Mouse (Mus musculus): ENCODE results near the gene Acss1. TPM values are rescaled to one million over a fixed set of nuclear protein-coding genes. Genes with fewer than 3 reads are reported as not detected.

The Acss1 gene
- polyA plus RNA-seq, 1 experiment from 2014 or later: 11.3 TPM

DNA sequence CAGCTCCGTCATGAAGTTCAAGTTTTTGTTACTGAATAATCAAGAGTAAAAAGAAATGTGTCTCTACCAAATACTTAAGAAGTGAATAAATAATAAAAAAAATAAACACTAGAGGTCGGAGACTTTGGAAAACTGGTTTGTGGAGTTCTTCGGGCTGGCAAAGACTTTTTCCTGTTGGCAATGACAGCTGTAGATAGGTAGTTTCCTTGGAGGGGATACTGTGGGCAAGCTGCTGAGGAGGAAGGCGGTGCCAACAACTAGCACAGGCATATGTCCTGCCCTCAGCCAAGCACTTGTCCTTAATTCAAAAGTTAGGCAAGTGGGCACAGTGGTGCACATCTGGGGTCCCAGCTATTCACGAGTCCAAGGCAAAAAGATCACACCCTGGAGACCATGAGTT, 656 bp upstream of the Acss1 start:
- H3K27ac ChIP-seq (ENCODE audit: low read length): peak overlapping the region; percentile 67
- H3K4me3 ChIP-seq (ENCODE audit: low read length): no peak overlapping the region
- H3K4me1 ChIP-seq (replicated peaks; ENCODE audit: control insufficient read depth, insufficient read depth, low read length): peaks cover 16% of the 10 kb centered on the region
- peak overlapping the region; percentile 96 for H3K4me2 ChIP-seq (ENCODE audit: low read depth, low read length)
- H3K27me3 ChIP-seq (ENCODE audit: control insufficient read depth, insufficient read depth, low read depth, low read length): peaks cover 2% of the 10 kb centered on the region; the same call in 1 of the 2 replicates
- no peak overlapping the region for H3K9ac ChIP-seq (ENCODE audit: low read length)
- no peaks in the 10 kb centered on the region for H3K36me3 ChIP-seq (ENCODE audit: control insufficient read depth, insufficient read depth, low read length)
- no peaks in the 10 kb centered on the region for H3K9me3 ChIP-seq (ENCODE audit: control insufficient read depth, low read length)
- ATAC-seq (ENCODE audit: low read depth): no peak
- WGBS: 55% methylated on average over 5 of the region's 5 CpGs

DNA sequence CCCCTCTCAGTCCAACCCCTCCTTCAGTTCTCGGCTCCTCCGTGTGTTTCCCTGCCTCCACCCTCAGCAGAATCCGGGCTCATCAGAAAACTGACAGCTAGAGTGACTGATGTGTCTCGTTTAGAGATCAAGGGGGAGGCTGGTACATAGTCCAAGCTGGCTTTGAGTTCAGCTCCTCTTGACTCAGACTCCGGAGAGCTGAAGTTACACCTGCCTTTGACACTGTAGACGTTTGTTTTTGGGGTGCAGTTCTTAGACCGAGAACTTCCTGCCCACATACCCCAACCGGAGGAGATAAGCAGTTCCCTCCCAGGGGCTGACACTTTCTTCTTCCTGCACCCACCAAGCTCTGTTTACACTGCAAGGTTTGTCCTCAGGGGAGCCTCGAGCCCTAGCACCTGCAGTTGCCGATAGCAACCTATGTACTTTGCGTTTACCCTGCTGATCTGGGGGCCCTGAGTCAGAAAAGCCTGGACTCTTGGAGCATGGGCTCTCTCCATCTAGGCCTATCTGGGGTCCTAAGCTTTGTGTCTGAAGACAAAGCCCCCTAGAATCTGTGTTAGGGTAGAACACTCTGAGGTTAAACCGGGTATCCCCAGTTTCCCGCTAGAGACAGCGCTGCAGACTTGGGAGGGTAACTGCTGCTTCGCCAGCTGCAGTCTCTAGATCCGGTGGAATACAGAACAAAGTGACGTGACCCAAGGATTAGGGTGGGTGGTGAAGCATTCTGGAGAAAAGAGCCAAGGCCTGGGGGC, 1.1 kb downstream of the Acss1 start:
- peak; percentile 24 for ATAC-seq (ENCODE audit: low read depth)
- H3K36me3 ChIP-seq (ENCODE audit: control insufficient read depth, insufficient read depth, low read length): no peaks in the 10 kb centered on the region
- H3K9me3 ChIP-seq (ENCODE audit: control insufficient read depth, low read length): no peaks in the 10 kb centered on the region
- peaks cover 24% of the 10 kb centered on the region for H3K4me1 ChIP-seq (replicated peaks; ENCODE audit: control insufficient read depth, insufficient read depth, low read length)
- peak overlapping the region; percentile 96 for H3K4me2 ChIP-seq (ENCODE audit: low read depth, low read length)
- H3K9ac ChIP-seq (ENCODE audit: low read length): peak overlapping the region; percentile 71
- H3K27me3 ChIP-seq (ENCODE audit: control insufficient read depth, insufficient read depth, low read depth, low read length): peaks cover 2% of the 10 kb centered on the region; the same call in 1 of the 2 replicates
- peak overlapping the region; percentile 65 for H3K27ac ChIP-seq (ENCODE audit: low read length)
- 3% methylated on average over 17 of the region's 17 CpGs for WGBS
- peak overlapping the region; percentile 66 for H3K4me3 ChIP-seq (ENCODE audit: low read length)

DNA sequence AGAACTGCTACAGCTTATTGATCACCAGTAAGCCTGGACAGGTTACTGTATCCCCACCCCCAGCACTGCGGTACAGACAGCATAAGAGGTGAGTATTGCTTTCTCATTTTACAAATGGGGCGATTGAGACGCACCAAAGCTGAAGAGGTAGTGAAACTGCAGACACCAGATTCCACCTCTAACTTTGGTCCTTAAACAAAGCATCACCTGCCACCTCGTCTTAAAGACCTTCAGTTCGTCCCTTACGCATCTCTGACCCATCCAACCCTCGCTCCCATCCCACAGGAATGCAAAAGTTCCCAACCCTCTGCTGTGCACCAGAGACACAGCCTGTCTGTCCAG, 1.6 kb downstream of the Acss1 start:
- WGBS: 34% methylated on average over 7 of the region's 7 CpGs

DNA sequence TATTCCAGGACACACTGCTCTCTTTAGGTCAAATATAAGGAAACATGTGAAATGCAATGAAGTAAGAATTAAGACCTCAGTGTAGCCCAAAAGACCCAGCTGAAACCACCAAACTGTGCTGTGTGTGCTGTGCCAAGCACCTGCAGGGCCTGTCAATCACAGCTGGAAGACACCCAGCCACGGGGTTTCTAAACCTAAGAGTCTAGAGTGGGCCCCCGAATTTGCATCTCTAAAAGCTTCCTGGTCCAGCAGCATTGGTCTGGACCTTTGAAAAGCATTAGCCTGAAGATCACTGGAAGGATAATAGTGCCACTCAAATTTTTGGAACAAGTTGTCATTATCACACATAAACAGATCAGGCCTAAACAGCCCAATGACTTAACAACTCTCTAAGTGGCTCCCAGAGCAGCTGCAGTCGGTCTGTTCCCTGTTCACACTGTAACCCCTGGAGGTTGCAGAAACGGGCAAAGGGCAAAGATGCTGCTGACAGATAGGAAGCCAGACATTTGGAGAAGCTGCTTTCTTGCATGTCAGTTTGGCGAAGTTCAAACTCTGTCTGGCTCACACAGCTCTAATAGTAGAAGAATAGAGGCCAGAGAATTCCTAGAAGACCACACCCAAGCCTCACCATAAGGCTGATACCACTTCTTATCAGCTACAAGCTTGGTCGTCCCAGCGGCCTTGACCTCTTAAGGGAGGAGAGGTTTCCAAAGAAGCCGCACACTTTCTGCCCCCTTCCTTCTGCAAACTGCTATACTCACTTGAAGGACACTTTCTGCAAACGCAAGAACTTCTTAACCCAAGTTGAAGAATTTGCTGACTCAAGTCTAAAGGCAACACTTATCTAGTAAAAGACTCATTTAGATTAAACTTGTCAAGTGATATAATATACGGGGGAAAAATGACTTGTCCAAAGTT, 2.5 kb downstream of the Acss1 start:
- Histone ChIP-seq H3K9ac (ENCODE audit: low read length) (no peak overlapping the region), H3K36me3 (ENCODE audit: control insufficient read depth, insufficient read depth, low read length) (no peaks in the 10 kb centered on the region), H3K27me3 (ENCODE audit: control insufficient read depth, insufficient read depth, low read depth, low read length) (peaks cover 2% of the 10 kb centered on the region; the same call in 1 of the 2 replicates), H3K4me3 (ENCODE audit: low read length) (no peak overlapping the region), H3K4me1 (replicated peaks; ENCODE audit: control insufficient read depth, insufficient read depth, low read length) (peaks cover 24% of the 10 kb centered on the region), H3K27ac (ENCODE audit: low read length) (no peak overlapping the region), H3K9me3 (ENCODE audit: control insufficient read depth, low read length) (no peaks in the 10 kb centered on the region), H3K4me2 (ENCODE audit: low read depth, low read length) (no peak overlapping the region)
- peak; percentile 15; the same call in 1 of the 2 replicates for ATAC-seq (ENCODE audit: low read depth)
- WGBS: 29% methylated on average over 10 of the region's 10 CpGs

More for the DNA sequence above, 1.6 kb downstream of the Acss1 start:
- Histone ChIP-seq H3K27ac (ENCODE audit: low read length) (no peak overlapping the region), H3K4me3 (ENCODE audit: low read length) (peak overlapping the region; percentile 66), H3K27me3 (ENCODE audit: control insufficient read depth, insufficient read depth, low read depth, low read length) (peaks cover 2% of the 10 kb centered on the region; the same call in 1 of the 2 replicates), H3K4me2 (ENCODE audit: low read depth, low read length) (peak overlapping the region; percentile 96), H3K9ac (ENCODE audit: low read length) (peak overlapping the region; percentile 71), H3K36me3 (ENCODE audit: control insufficient read depth, insufficient read depth, low read length) (no peaks in the 10 kb centered on the region), H3K9me3 (ENCODE audit: control insufficient read depth, low read length) (no peaks in the 10 kb centered on the region), H3K4me1 (replicated peaks; ENCODE audit: control insufficient read depth, insufficient read depth, low read length) (peaks cover 24% of the 10 kb centered on the region)
- no peak for ATAC-seq (ENCODE audit: low read depth)

DNA sequence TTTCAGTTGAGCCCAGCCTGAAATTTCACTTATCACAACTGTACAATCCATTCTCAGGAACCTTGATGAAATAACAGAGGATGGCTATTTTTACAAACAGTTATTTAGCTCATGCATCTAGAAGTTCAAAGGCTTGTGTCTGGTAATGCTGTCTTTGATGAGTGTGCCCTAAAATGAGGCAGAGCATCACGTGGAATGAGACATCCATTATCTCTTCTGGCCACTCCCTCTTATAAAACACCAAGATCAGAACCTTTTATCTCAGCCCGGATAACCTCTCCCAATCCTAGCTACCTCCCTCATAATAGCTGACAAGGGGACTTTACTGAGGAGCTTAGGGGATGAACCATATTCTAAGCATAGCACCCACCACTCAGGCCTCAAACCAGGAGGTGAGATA, 3.3 kb downstream of the Acss1 start:
- no peak overlapping the region for H3K27ac ChIP-seq (ENCODE audit: low read length)
- H3K4me3 ChIP-seq (ENCODE audit: low read length): no peak overlapping the region
- H3K4me2 ChIP-seq (ENCODE audit: low read depth, low read length): no peak overlapping the region
- peaks cover 24% of the 10 kb centered on the region for H3K4me1 ChIP-seq (replicated peaks; ENCODE audit: control insufficient read depth, insufficient read depth, low read length)
- no peak for ATAC-seq (ENCODE audit: low read depth)
- no peaks in the 10 kb centered on the region for H3K9me3 ChIP-seq (ENCODE audit: control insufficient read depth, low read length)
- no peak overlapping the region for H3K9ac ChIP-seq (ENCODE audit: low read length)
- peaks cover 2% of the 10 kb centered on the region; the same call in 1 of the 2 replicates for H3K27me3 ChIP-seq (ENCODE audit: control insufficient read depth, insufficient read depth, low read depth, low read length)
- no peaks in the 10 kb centered on the region for H3K36me3 ChIP-seq (ENCODE audit: control insufficient read depth, insufficient read depth, low read length)
- 49% methylated on average over 2 of the region's 2 CpGs for WGBS

DNA sequence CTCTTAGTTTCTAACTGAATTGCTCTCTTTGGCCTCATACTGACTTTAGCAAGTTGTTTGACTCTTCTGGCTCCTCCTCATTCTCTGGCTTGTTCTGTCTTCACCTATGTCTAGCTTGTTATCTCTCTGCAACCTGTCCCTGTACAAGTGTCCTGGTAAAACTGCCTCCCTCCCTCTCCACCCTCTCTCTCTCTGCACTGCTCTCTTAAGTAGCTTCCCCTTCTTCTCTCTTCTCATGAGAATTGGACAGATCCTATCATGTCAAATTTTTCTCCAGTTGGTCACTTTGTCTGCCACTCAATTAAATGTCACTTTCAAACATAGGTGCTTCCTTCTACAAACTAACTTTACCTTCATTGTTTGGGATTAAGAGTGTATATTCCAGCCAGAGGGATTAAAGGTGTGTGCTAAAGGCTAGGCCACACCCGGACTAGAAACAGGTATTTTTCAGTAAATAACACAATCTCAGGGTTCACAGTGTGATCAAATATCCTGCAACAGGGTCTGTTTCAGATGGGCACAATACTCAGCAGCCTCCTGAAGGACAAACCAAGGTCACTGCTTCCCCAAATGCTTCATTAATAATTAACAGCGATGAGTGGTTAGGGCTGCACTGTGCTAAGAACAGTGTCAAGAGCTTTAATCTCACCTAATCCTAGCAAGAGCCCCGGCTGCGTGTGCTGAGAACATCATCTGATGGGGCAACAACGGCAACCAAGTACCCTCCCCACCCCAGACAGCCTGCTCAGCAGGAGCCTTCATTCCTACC, 4.0 kb downstream of the Acss1 start:
- no peak overlapping the region for H3K9ac ChIP-seq (ENCODE audit: low read length)
- H3K4me3 ChIP-seq (ENCODE audit: low read length): no peak overlapping the region
- H3K9me3 ChIP-seq (ENCODE audit: control insufficient read depth, low read length): no peaks in the 10 kb centered on the region
- peaks cover 20% of the 10 kb centered on the region for H3K4me1 ChIP-seq (replicated peaks; ENCODE audit: control insufficient read depth, insufficient read depth, low read length)
- no peak overlapping the region for H3K27ac ChIP-seq (ENCODE audit: low read length)
- WGBS: 62% methylated on average over 5 of the region's 5 CpGs
- no peak for ATAC-seq (ENCODE audit: low read depth)
- no peak overlapping the region for H3K4me2 ChIP-seq (ENCODE audit: low read depth, low read length)
- H3K27me3 ChIP-seq (ENCODE audit: control insufficient read depth, insufficient read depth, low read depth, low read length): peaks cover 2% of the 10 kb centered on the region; the same call in 1 of the 2 replicates
- H3K36me3 ChIP-seq (ENCODE audit: control insufficient read depth, insufficient read depth, low read length): no peaks in the 10 kb centered on the region

DNA sequence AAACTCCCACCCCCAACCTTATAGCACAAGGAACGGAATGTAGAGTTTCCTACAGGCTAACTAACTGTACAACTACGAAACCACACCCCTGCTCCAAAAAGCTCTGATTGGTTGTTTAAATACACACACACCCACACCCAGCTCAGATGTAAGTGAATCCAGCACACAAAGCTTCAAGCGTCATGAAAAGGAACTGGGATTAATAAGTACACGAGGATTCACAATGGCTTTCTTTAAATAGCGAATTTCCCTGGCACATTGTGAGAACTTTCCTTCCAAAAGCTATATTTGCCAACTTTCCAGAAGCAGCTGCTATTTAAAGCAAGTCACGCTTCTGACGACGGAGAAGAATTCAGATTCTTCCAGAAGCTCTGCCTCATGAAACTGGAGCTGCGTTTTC, 5.0 kb downstream of the Acss1 start:
- Histone ChIP-seq H3K4me2 (ENCODE audit: low read depth, low read length) (0 out of 2 replicates have a peak overlapping the region, but pooled peaks have one; percentile 9), H3K9me3 (ENCODE audit: control insufficient read depth, low read length) (no peaks in the 10 kb centered on the region), H3K36me3 (ENCODE audit: control insufficient read depth, insufficient read depth, low read length) (no peaks in the 10 kb centered on the region), H3K27ac (ENCODE audit: low read length) (peak overlapping the region; percentile 15; the same call in 1 of the 2 replicates), H3K4me1 (replicated peaks; ENCODE audit: control insufficient read depth, insufficient read depth, low read length) (peaks cover 15% of the 10 kb centered on the region), H3K27me3 (ENCODE audit: control insufficient read depth, insufficient read depth, low read depth, low read length) (peaks cover 2% of the 10 kb centered on the region; the same call in 1 of the 2 replicates), H3K9ac (ENCODE audit: low read length) (no peak overlapping the region), H3K4me3 (ENCODE audit: low read length) (no peak overlapping the region)
- peak; percentile 53 for ATAC-seq (ENCODE audit: low read depth)
- WGBS: 32% methylated on average over 9 of the region's 9 CpGs

DNA sequence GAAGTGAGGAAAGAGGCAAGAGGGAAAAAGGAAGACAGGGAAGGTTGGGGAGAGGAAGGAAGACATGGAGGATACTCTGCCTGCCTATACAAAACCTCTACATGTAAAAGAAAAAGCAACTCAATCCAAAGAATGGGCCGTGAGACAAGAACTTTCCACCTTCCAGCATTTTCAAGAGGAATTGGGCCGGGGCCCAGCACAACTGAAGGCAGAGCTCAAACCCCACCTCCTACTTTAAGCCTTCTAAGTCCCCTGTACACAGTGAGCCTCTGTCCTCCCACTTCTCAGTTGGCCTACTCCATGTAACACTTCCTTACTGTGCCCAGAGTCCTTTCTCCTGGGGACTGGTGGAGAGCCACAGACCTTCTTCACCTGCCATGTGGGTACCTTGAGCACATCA, 6.3 kb downstream of the Acss1 start:
- H3K27ac ChIP-seq (ENCODE audit: low read length): no peak overlapping the region
- H3K4me2 ChIP-seq (ENCODE audit: low read depth, low read length): no peak overlapping the region
- peaks cover 2% of the 10 kb centered on the region; the same call in 1 of the 2 replicates for H3K27me3 ChIP-seq (ENCODE audit: control insufficient read depth, insufficient read depth, low read depth, low read length)
- no peaks in the 10 kb centered on the region for H3K36me3 ChIP-seq (ENCODE audit: control insufficient read depth, insufficient read depth, low read length)
- H3K9ac ChIP-seq (ENCODE audit: low read length): no peak overlapping the region
- peaks cover 10% of the 10 kb centered on the region for H3K4me1 ChIP-seq (replicated peaks; ENCODE audit: control insufficient read depth, insufficient read depth, low read length)
- no peak overlapping the region for H3K4me3 ChIP-seq (ENCODE audit: low read length)
- H3K9me3 ChIP-seq (ENCODE audit: control insufficient read depth, low read length): 0 out of 2 replicates have a peak, but pooled peaks cover 3% of the 10 kb centered on the region
- ATAC-seq (ENCODE audit: low read depth): no peak
- 65% methylated on average over 2 of the region's 2 CpGs for WGBS

Measured in lung, embryonic 16.5 days (tissue).